Mouse (Mus musculus) cerebellum, adult 11 months (tissue): ENCODE results near the gene Abca8b.
"Not testable (repeated sequence)": the region's sequence is repeated elsewhere in the genome, so short reads cannot be mapped to it uniquely, and the experiment has no call there.

Experiments
- DNase-seq: peaks from one replicate; pipeline ENCODE4 v3.0.0; 2022

Gene Abca8b

DNA sequence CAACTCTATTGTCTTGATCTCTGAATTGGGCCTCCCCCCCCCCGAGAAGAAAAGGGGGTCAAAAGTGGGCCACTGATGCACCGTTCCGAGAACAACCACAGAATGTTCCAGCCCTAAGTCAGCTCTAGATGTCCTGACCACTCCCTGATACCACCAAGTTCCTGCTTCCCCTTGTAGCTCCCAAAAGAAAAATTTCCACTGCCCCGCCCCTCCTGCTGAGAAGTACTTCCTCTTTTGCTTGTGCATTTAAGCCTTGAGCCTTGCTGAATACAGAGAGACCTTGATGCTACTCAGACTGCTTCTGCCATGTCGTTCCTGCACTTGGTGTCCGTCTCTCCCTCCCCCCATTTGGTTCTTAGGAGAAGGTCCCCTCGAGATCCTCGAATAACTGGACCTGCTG, 82.5 kb downstream of the Abca8b start:
- not testable (repeated sequence) for DNase-seq

DNA sequence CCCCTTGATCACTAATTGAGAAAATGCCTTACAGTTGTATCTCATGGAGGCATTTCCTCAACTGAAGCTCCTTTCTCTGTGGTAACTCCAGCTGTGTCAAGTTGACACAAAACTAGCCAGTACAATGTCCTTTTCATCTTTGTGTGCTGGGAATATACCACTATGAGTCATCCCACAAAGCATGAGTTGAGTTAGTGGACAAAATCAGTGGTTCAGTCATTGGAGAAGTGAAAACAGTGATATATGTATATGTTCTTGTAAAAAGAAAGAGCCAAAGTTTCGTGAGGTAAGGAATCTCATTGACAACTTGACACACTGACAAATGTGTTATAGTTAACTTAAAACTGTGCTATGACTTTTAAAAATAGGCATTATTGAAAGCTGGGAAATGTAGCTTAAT, 83.5 kb downstream of the Abca8b start:
- not testable (repeated sequence) for DNase-seq

DNA sequence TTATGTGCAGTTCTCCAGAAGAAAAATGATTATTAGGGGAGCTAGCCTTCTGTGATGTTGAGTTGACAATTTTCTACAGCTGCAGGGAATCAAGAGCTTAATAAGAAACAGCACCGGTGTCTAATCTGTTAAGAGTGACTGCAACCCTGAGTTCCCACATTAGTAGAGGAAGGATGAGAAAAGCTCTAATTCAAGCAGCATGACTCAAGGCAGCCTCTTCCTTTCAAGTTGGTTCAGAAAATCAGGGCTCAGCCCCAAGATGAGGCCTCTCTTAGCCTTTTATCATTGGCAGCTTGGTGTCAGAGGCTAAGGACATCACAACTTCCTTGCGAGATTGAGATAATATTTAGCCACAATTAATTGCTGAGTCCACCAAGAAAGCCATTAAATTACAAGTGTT, 85.8 kb downstream of the Abca8b start:
- DNase-seq, result no peak

DNA sequence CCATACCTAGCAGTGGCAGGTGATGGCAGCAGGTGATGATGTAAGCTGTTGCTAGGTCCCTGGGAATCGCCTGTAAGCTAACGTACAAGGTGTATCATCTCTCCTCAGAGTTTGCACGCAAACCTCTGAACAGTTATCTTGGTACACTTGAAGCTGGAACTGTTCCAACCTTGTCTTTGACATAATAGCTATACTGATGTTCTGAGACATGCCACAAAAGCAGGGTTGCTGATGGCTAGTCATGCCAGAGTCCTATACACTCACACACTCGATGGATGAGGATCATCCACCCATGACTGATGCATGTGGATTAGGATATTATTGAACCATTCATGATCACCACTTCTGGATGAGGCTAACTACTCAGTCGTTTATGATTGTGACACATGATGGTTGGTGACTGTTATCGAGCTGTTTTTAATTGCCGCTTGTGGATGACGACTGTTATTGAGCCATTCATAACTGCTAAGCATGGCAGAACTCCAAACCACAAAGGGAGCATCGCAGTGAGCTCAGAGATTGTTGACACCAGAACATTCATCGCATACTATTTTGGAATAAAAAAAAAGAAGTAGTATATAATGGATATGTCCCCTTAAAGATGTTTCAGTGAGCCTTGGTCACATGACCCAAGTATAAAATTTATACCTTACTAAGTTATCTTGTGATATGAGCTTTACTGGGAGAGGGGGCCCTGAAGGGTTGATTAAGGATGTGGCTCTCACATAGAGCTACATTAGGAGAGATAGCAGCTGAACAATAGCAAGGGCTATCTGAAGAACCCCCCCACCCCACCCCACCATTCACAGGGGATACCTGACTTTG, 87.2 kb downstream of the Abca8b start:
- no peak for DNase-seq

DNA sequence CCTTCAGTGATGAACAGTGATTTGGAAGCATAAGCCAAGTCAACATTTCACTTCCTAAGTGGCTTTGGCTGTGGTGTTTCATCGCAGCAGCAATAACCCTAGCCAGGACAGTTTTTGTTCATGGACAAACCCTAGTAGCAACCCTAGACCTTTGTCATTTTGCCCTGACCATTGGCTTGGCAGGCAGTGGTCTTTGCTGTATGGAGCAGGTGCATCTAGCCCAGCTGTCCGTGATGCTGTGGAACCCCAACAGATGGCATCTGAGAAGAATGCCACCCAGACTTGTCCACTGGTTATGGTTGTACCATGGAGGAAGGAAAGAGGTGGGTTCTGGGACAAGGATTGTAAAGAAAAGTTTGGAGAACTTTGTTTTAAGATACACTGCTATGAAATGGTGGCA, 88.1 kb downstream of the Abca8b start:
- DNase-seq, result no peak

DNA sequence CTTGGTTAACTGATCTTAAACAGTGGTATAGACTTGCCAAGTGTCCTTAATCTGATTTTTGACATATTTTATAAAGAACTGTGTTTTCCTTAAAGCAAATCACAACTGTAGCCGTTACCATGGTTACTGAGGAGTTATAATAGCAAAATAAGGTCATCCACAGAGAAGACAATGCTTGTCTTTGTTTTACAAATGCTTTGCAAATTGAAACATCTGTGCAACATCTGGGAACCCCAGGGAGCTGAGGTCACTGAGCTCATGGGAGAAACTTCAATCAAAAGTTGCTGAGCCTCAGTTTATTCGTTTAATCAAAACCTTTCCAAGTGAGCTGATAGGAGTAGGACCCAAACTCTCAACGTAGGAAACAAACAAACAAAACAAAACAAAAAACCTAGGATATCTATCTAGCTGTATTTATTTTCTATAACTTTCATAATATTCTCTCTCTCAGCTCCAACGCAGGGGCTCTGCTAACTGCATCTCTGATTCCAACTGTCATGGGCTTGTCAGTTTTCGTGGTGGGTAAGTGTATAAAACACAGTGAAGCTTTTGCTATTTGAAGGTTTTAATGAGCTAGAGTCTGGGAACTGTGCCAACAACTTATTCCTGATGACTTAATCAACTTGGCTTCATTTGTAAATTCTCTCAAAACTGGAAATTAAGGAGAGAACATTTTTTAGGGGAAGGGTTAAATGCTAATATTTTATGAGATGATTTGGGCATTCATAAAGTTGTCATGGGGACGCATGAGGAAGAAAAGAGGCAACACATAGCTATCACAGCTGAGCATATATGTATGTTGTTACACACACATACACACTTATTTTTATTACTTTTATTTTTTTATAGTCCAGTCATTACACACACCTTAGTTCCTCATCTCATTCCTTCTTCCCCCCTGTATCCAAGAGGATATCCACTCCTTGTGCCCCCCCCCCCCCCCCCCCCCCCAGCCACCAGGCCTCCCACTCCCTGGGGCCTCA, 92.7 kb downstream of the Abca8b start:
- DNase-seq, result no peak

DNA sequence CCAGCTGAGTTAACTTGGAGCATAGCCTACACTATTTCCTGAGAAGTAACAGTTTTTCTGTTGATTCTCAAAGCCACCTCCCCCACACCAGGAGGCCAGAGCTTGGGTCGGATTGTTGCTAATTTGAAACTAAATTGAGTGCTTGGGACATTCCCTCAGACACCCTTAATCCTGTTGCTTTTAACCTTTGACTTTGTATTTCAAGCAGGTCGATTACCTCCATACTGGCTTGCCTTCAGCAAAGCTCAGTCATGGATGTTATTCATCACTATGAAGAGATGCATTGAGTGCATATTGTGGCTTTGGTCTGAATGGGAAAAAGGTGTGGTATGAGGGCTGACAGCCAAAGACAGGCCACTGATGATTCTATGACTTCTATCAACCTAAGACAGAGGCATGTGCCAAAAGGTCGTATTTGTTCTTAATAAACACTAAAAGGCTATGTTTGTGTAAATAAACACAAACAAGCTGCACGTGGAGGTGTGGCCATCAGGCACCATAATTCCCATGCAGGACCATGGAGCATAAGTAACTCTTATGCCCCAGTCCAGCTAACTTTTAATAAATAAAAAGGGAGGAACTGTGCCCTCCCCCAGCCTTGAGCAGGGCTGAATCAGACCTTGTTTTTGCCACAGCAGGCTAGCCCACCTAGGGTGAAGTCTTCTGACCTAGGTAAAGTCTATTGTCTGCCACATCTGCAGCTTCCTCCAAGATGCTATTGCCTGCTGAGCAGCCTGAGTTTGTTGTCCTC, 95.0 kb downstream of the Abca8b start:
- DNase-seq, result no peak

DNA sequence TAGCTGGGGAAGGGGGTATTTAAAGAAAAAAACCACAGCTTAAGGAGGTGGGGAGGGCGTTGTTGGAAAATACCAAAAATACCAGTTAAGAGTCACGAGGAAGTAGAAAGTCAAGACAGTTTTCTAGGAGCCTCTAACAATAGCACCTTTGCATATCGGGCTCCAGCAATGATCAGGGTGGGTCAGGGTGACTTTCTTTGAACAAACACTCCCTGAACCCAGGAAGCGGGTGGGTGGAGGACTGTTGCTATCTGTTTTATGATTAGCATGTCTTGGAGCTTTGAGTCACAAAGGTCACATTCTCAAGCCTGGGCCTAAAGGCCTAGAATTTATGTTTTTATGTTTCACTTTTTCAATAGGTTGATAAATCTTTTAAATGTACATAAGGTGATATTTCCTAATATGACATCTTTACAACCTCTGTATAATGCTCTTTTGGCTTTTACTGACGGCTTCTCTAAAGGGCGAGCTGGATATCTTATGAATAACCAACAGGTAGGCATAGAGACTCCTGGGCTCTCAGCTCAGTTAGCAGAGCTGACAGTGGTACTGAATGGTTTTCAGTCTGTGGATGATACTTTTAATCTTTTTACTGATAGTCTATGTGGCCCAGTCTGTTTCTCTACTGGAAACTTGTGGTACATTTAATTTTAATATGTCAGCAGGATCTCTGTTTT, 96.7 kb downstream of the Abca8b start:
- no peak for DNase-seq

DNA sequence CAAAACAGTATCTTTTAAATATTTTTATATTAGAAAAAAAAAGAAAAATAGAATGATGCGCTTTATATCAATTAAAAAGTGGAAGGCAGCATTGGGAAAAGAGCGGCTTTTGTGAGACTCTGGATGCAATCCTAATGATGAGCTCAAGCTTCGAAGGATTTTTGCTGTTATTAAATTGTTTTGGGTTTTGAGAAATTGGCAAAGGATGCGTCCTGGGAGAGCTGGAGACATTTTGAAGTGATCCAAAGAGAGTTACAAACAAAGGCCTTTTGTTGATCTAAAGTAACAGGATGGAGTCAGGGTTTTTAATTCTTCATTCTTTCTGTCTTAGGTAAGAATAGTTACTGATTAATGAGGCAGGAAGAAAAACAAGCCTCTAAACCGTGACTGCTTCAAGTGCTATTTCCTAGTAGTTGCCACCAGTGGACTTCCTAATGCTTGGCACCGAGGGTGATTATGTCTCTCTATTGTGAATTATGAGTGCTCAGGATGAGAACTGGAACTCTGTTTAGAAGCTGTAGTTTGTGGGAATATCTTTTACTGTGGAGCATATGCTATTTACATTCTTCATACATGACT, 99.6 kb downstream of the Abca8b start:
- no peak for DNase-seq

DNA sequence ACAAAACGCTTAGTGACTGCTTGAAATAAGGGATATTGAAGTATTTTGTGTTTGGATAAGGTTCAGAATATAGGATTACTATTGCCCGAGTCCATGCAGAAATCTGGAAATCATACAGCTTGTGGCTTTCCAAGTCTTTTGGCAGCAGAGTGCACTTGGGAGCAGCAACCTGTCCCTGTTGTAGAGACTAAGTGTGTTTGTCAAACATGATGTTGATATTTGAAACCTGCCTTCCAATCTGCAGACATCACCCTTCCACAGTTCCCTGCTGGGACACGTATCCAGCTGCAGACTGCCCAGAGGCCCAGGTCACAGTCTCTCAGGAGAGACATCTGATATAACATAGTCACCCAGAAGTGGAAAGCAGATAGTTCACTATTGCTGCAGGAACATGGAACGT, 100.1 kb downstream of the Abca8b start:
- DNase-seq, result no peak

DNA sequence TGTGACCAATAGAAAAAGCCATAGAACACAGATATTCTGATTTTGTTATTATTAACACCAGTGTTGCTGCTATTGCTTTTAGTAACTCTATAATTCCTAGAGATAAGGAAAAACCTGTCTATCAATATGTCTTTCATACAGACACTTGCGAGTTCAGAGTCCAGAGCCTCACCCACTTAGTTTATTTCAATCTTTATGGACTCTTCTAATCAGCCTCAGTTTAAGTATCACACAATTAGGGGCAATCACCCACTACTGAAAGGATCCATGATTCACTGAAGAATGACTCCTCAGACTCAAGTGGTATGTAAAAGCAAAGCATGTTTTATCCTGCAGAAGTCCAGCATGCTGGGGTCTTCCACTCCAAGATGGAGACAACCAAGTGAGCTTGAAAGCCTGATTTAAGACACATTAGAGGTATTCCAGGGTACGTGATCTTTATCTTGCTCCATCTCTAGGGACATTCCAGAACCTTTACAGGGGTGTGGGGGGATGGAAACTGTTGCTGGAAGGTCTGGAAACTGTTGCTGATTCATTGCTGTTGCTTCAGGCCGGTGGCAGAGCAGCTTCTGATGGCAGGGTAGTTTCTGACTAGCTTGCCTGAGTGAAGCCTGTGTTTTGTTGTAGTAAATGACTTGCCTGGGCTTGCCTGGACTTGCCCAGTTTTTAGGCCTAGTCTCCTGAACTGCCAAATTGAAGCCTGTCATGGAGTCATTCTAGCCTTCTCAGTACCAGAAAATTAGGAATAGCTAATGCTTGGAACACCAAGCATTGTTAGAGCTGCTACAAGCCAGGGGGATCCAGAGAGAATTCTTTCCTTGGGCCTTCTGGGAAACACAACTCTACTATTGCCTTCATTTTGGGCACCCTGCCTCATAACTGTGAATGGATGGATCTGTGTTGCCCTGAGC, 101.5 kb downstream of the Abca8b start:
- no peak for DNase-seq

DNA sequence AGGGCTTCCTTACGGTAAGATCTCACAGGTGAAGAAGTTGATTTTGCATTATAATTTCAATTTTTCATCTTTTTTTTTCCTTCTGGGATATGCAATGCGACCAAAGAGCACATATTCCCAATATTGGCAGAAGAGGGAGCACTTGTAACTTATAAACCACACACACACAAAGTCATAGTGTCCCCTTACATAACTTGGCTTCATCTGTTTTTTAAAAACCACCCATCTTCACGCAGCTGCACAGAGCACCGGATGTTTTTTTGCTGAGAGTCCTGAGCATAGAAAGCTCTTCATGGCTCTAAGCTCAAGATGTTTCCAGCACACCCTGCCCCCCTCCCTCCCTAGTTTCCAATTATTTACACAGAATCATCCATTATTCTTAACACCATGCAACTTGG, 103.7 kb downstream of the Abca8b start:
- no peak for DNase-seq

DNA sequence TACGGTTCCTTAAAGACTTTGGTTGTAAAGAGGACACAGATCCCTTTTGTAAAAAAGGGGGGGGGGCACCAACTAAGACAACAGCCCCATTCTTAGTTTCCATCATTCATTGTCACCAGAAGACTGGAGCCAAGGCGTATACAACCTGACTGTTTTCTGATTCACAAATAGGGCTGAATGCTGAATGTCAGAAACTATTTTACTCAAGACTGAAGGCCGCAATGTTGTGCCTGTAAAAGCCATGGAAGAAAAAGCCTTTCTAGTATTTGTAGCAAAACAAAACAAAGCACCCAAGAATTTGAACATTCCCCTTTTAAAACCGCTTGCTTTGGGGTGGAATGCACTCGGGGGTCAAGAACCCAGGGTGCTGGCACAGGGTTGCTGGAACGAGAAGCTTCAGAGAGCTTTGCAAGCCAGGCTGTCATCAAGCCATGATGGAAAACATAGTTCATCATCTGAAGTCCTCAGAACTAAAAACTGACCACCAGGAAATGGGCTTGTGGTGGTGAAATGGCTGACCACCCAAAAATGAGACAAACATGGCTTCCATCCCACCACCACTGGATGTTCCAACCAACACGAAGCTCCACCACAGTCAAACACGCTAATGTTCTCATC, 104.2 kb downstream of the Abca8b start:
- DNase-seq, result no peak

DNA sequence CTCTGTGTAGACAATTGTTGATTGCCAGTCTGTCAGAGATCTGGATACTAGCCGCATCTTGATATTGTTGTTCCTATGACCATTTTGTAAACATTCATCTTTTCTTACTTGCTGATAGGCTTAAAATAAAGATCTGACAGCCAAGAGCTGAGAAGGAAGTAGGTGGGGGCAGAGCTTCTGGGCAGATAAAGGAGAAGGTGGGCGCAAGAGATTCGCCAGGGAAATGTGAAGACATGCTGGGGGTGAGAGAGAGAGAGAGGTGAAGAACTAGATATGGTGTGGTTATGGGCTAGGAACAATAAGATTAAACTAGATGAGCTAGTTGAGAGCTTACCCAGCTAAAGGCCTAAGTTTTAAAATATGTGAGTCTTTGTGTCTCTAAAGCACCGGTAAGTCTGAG, 106.0 kb downstream of the Abca8b start:
- no peak for DNase-seq

DNA sequence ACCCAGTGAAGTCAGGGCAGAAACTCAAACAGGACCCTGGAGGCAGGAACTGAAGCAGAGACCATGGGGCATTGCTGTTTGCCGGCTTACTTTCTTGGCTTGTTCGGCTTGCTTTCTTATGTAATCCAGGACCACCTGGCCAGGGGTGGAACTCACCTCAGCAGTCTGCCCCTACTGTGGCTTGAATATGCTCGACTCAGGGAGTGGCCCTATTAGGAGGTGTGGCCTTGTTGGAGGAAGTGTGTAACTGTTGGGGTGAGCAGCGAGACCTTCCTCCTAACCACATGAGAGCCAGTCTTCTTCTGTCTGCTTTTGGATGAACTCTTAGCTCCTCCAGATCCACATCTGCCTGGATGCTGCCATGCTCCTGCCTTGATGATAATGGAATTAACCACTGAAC, 108.9 kb downstream of the Abca8b start:
- DNase-seq, result no peak

DNA sequence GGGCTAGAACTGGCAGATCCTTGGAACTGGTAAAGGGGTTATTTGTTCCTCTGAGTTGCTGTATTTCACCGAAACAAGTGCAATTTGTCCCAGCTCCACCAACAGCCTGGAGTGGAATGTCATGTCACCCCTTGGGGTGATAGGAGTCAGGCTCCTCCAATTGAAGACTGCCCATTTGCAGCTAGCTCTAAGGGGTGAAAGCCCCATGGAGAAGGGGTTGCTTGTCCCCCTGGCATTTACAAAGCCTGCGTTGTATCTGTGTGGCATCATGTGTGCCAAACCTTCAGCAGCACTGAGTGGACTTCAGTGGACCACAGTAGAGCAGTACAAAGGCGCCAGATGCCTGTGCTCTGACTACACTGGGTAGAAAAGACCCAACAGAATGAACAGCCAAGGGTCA, 110.1 kb downstream of the Abca8b start:
- no peak for DNase-seq

DNA sequence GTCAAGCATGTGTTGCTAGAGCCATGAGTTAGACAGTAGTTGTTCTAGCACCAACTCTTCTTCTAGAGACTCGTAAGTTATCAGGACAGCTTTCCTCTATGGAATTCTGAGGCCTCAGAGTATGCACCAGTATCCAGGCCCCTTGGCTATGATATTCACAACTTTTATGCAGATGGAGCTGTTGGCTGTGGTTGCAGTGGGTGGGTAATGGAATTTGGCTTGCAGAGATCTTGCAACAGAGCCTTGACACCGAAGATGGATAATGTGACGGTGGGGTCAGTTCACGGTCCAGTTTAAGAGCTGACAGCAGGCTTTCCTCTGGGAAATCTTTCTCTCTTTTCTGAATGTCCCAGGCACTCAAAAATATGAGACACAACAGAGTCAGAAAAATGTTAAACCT, 110.8 kb downstream of the Abca8b start:
- DNase-seq, result no peak

DNA sequence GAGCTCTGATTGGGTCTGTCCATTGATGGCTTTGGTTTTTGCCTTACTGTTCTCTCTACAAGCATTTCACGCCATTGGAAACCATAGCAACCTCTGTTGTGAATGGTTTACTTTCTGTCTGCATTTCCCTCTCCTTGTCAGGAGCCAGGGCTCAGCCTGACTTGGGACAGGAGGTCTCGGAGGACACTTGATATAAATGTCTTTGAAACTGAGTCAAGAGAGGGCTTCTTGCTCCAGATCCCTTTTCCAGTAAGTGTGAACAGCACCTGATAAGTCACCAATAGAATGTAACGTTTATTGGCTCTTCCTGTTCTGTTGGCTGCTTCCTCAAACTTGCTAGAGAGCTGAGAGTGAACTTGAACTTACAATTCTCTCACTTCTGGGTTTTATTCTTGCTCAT, 111.5 kb downstream of the Abca8b start:
- no peak for DNase-seq
